Mouse (Mus musculus) lung, postnatal 0 days (tissue): Measurements from ENCODE around the gene Mex3a.

Experiments used
- CTCF ChIP-seq: IDR thresholded peaks from 2 replicates; pipeline ENCODE4 v1.5.1; 2016; ENCODE audit warnings: antibody characterized with exemption, mild to moderate bottlenecking
- EP300 ChIP-seq: IDR thresholded peaks from 2 replicates; pipeline ENCODE4 v1.6.1; 2016; ENCODE audit warnings: antibody characterized with exemption, mild to moderate bottlenecking, control low read depth

DNA sequence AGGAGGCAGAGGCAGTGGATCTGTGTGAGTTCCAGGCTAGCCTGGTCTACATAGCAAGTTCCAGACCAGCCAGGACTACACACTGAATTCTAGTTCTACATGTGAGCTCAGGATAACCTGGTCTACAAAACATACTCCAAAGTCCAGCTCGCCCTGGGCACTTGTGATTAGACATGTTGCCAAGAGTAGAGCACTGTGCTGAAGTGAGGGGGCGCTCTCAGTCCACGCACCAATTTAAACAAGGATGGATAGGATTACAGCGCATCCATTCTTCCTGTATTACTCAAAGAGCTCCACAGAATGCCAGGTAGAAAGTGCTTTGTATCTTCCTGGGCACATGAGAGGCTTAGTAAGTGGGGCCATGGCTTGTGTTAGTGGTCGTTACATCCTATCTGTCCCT, 12.3 kb downstream of the Mex3a start:
- TF ChIP-seq CTCF (peak; percentile 77), EP300 (no peak)
